Mouse (Mus musculus): ENCODE measurements at regions not wholly inside any gene's neighbourhood (a gene's known extent, or its start where the extent isn't known, plus 50 kb on each side); places are given as distances from the start of the nearest gene placed in this dataset.

DNA sequence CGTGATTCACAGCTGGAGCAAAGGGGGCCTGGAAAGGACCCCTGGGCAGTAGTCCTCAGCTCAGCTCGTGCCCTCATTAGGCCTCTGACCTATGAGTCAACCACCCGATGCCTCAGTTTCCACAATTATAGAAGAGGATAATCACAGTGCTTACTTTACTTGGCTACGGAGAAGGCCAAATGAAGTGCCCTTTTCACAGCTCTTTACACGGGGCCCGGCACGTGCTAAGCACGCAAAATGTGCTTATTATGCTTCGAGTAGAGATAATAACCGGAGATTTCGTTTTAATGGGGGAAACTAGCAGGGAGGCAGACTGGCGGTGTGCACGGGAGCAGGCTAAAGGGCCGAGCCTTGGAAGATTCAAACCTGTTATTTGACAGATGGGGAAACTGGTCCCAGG, 102.4 kb upstream of the Jun start:
- no peak for TF ChIP-seq CTCF (IDR thresholded peaks at IDR 0.05; ENCODE audit: control insufficient read depth, insufficient read depth, insufficient replicate concordance, low read depth, low read length)
- TF ChIP-seq POLR2A (IDR thresholded peaks at IDR 0.05; ENCODE audit: control insufficient read depth, low read depth, low read length) = no peak

Measured in testis, adult 2 months (tissue).